Mouse (Mus musculus): Measurements from ENCODE around the gene Pnliprp2. TPM values are rescaled to one million over a fixed set of nuclear protein-coding genes. Genes with fewer than 3 reads are reported as not detected.
A peak's percentile ranks its signal among the peaks of the same experiment; 100 is the strongest.

The Pnliprp2 gene
- polyA plus RNA-seq, 1 experiment from 2014 or later: not detected

- WGBS: 82% methylated on average over 5 of the region's 5 CpGs
- H3K4me1 ChIP-seq (ENCODE audit: control insufficient read depth, insufficient read depth, low read length): no peaks in the 10 kb centered on the region
- no peaks in the 10 kb centered on the region for H3K36me3 ChIP-seq (ENCODE audit: control insufficient read depth, insufficient read depth, low read length)
- no peaks in the 10 kb centered on the region for H3K27me3 ChIP-seq (ENCODE audit: control insufficient read depth, insufficient read depth, low read length)
- H3K4me3 ChIP-seq (ENCODE audit: low read depth, low read length): no peak overlapping the region
- H3K9ac ChIP-seq (replicated peaks; ENCODE audit: low read depth, low read length): no peak overlapping the region
- no peaks in the 10 kb centered on the region for H3K9me3 ChIP-seq (ENCODE audit: control insufficient read depth, low read length)
- ATAC-seq (ENCODE audit: low read depth): no peak
- no peak overlapping the region for H3K4me2 ChIP-seq (ENCODE audit: low read depth, low read length)
- no peak overlapping the region for H3K27ac ChIP-seq (ENCODE audit: low read depth, low read length)
These were observed 51.0 kb downstream of the Pnliprp2 start for GRCm38 (mm10) chr19:58810536-58810935.

- ATAC-seq (ENCODE audit: low read depth): no peak
- H3K4me2 ChIP-seq (ENCODE audit: low read depth, low read length): no peak overlapping the region
- no peaks in the 10 kb centered on the region for H3K9me3 ChIP-seq (ENCODE audit: control insufficient read depth, low read length)
- H3K36me3 ChIP-seq (ENCODE audit: control insufficient read depth, insufficient read depth, low read length): no peaks in the 10 kb centered on the region; the same call in none of the 2 replicates
- WGBS: 75% methylated on average over 13 of the region's 13 CpGs
- H3K4me3 ChIP-seq (ENCODE audit: low read depth, low read length): no peak overlapping the region
- H3K9ac ChIP-seq (replicated peaks; ENCODE audit: low read depth, low read length): no peak overlapping the region
- 0 out of 2 replicates have a peak, but pooled peaks cover 3% of the 10 kb centered on the region for H3K4me1 ChIP-seq (ENCODE audit: control insufficient read depth, insufficient read depth, low read length)
- H3K27ac ChIP-seq (ENCODE audit: low read depth, low read length): no peak overlapping the region
- no peaks in the 10 kb centered on the region for H3K27me3 ChIP-seq (ENCODE audit: control insufficient read depth, insufficient read depth, low read length)
These were observed 55.8 kb downstream of the Pnliprp2 start for GRCm38 (mm10) chr19:58815179-58815922.

- H3K9me3 ChIP-seq (ENCODE audit: control insufficient read depth, low read length): no peaks in the 10 kb centered on the region
- no peak overlapping the region for H3K4me2 ChIP-seq (ENCODE audit: low read depth, low read length)
- ATAC-seq (ENCODE audit: low read depth): no peak
- no peaks in the 10 kb centered on the region for H3K27me3 ChIP-seq (ENCODE audit: control insufficient read depth, insufficient read depth, low read length)
- H3K9ac ChIP-seq (replicated peaks; ENCODE audit: low read depth, low read length): no peak overlapping the region
- H3K4me3 ChIP-seq (ENCODE audit: low read depth, low read length): no peak overlapping the region
- 56% methylated on average over 17 of the region's 17 CpGs for WGBS
- H3K27ac ChIP-seq (ENCODE audit: low read depth, low read length): no peak overlapping the region
- 0 out of 2 replicates have a peak, but pooled peaks cover 3% of the 10 kb centered on the region for H3K4me1 ChIP-seq (ENCODE audit: control insufficient read depth, insufficient read depth, low read length)
- no peaks in the 10 kb centered on the region; the same call in none of the 2 replicates for H3K36me3 ChIP-seq (ENCODE audit: control insufficient read depth, insufficient read depth, low read length)
These were observed 57.0 kb downstream of the Pnliprp2 start for GRCm38 (mm10) chr19:58816453-58817041.

GRCm38 (mm10) chr19:58817398-58817797 lies 57.9 kb downstream of the Pnliprp2 start:
- Histone ChIP-seq H3K9me3 (ENCODE audit: control insufficient read depth, low read length) (no peaks in the 10 kb centered on the region), H3K27ac (ENCODE audit: low read depth, low read length) (no peak overlapping the region), H3K4me1 (ENCODE audit: control insufficient read depth, insufficient read depth, low read length) (0 out of 2 replicates have a peak, but pooled peaks cover 3% of the 10 kb centered on the region), H3K9ac (replicated peaks; ENCODE audit: low read depth, low read length) (no peak overlapping the region), H3K36me3 (ENCODE audit: control insufficient read depth, insufficient read depth, low read length) (no peaks in the 10 kb centered on the region; the same call in none of the 2 replicates), H3K4me2 (ENCODE audit: low read depth, low read length) (no peak overlapping the region), H3K4me3 (ENCODE audit: low read depth, low read length) (no peak overlapping the region), H3K27me3 (ENCODE audit: control insufficient read depth, insufficient read depth, low read length) (no peaks in the 10 kb centered on the region)
- ATAC-seq (ENCODE audit: low read depth): no peak
- 87% methylated on average over 11 of the region's 11 CpGs for WGBS

- no peaks in the 10 kb centered on the region for H3K27me3 ChIP-seq (ENCODE audit: control insufficient read depth, insufficient read depth, low read length)
- no peak for ATAC-seq (ENCODE audit: low read depth)
- no peaks in the 10 kb centered on the region for H3K9me3 ChIP-seq (ENCODE audit: control insufficient read depth, low read length)
- H3K4me2 ChIP-seq (ENCODE audit: low read depth, low read length): no peak overlapping the region
- no peak overlapping the region for H3K4me3 ChIP-seq (ENCODE audit: low read depth, low read length)
- no peak overlapping the region for H3K27ac ChIP-seq (ENCODE audit: low read depth, low read length)
- 87% methylated on average over 14 of the region's 14 CpGs for WGBS
- H3K9ac ChIP-seq (replicated peaks; ENCODE audit: low read depth, low read length): no peak overlapping the region
- H3K4me1 ChIP-seq (ENCODE audit: control insufficient read depth, insufficient read depth, low read length): peaks cover 11% of the 10 kb centered on the region; the same call in 1 of the 2 replicates
- no peaks in the 10 kb centered on the region; the same call in none of the 2 replicates for H3K36me3 ChIP-seq (ENCODE audit: control insufficient read depth, insufficient read depth, low read length)
These were observed 59.3 kb downstream of the Pnliprp2 start for GRCm38 (mm10) chr19:58818571-58819415.

GRCm38 (mm10) chr19:58822454-58823200 lies 63.1 kb downstream of the Pnliprp2 start:
- H3K4me1 ChIP-seq (ENCODE audit: control insufficient read depth, insufficient read depth, low read length): peaks cover 7% of the 10 kb centered on the region; the same call in 1 of the 2 replicates
- H3K9me3 ChIP-seq (ENCODE audit: control insufficient read depth, low read length): no peaks in the 10 kb centered on the region
- H3K4me3 ChIP-seq (ENCODE audit: low read depth, low read length): no peak overlapping the region
- peak overlapping the region; percentile 48; the same call in 1 of the 2 replicates for H3K27ac ChIP-seq (ENCODE audit: low read depth, low read length)
- H3K27me3 ChIP-seq (ENCODE audit: control insufficient read depth, insufficient read depth, low read length): no peaks in the 10 kb centered on the region
- no peak overlapping the region for H3K4me2 ChIP-seq (ENCODE audit: low read depth, low read length)
- H3K36me3 ChIP-seq (ENCODE audit: control insufficient read depth, insufficient read depth, low read length): no peaks in the 10 kb centered on the region; the same call in none of the 2 replicates
- WGBS: 25% methylated on average over 20 of the region's 20 CpGs
- ATAC-seq (ENCODE audit: low read depth): peak; percentile 60; the same call in 1 of the 2 replicates
- no peak overlapping the region for H3K9ac ChIP-seq (replicated peaks; ENCODE audit: low read depth, low read length)

- no peak overlapping the region for H3K9ac ChIP-seq (replicated peaks; ENCODE audit: low read depth, low read length)
- H3K36me3 ChIP-seq (ENCODE audit: control insufficient read depth, insufficient read depth, low read length): no peaks in the 10 kb centered on the region; the same call in 1 of the 2 replicates
- H3K27ac ChIP-seq (ENCODE audit: low read depth, low read length): no peak overlapping the region
- H3K27me3 ChIP-seq (ENCODE audit: control insufficient read depth, insufficient read depth, low read length): no peaks in the 10 kb centered on the region
- H3K9me3 ChIP-seq (ENCODE audit: control insufficient read depth, low read length): no peaks in the 10 kb centered on the region
- ATAC-seq (ENCODE audit: low read depth): no peak
- peaks cover 7% of the 10 kb centered on the region; the same call in 1 of the 2 replicates for H3K4me1 ChIP-seq (ENCODE audit: control insufficient read depth, insufficient read depth, low read length)
- no peak overlapping the region for H3K4me3 ChIP-seq (ENCODE audit: low read depth, low read length)
- no peak overlapping the region for H3K4me2 ChIP-seq (ENCODE audit: low read depth, low read length)
- WGBS: 76% methylated on average over 3 of the region's 3 CpGs
These were observed 63.8 kb downstream of the Pnliprp2 start for GRCm38 (mm10) chr19:58823301-58823700.

- no peak overlapping the region for H3K9ac ChIP-seq (replicated peaks; ENCODE audit: low read depth, low read length)
- no peak for ATAC-seq (ENCODE audit: low read depth)
- H3K4me1 ChIP-seq (ENCODE audit: control insufficient read depth, insufficient read depth, low read length): peaks cover 7% of the 10 kb centered on the region; the same call in 1 of the 2 replicates
- no peak overlapping the region for H3K4me3 ChIP-seq (ENCODE audit: low read depth, low read length)
- no peaks in the 10 kb centered on the region for H3K9me3 ChIP-seq (ENCODE audit: control insufficient read depth, low read length)
- no peak overlapping the region for H3K4me2 ChIP-seq (ENCODE audit: low read depth, low read length)
- no peaks in the 10 kb centered on the region; the same call in 1 of the 2 replicates for H3K36me3 ChIP-seq (ENCODE audit: control insufficient read depth, insufficient read depth, low read length)
- H3K27ac ChIP-seq (ENCODE audit: low read depth, low read length): no peak overlapping the region
- WGBS: 91% methylated on average over 1 of the region's 1 CpGs
- no peaks in the 10 kb centered on the region for H3K27me3 ChIP-seq (ENCODE audit: control insufficient read depth, insufficient read depth, low read length)
These were observed 64.8 kb downstream of the Pnliprp2 start for GRCm38 (mm10) chr19:58824316-58824715.
